Mouse (Mus musculus) hindbrain, embryonic 16.5 days (tissue): ENCODE data around the gene Il31. TPM values are rescaled to one million over a fixed set of nuclear protein-coding genes. Genes with fewer than 3 reads are reported as not detected.

Source experiments
- ATAC-seq: fragments of 200-750 bp; cut with Nextera tagmentation; 2 replicates; pipeline ENCODE4 v1.8.0; 2017; ENCODE audit warnings: moderate TSS enrichment, moderate library complexity
- H3K27ac ChIP-seq: fragments of 300-500 bp; sonication (generic); 2 replicates; pipeline ENCODE4 v1.5.1; 2014; ENCODE audit warnings: low read depth, mild to moderate bottlenecking, control low read depth, low read length, moderate library complexity
- H3K27me3 ChIP-seq: fragments of 300-500 bp; sonication (generic); replicated peaks from 2 replicates; pipeline ENCODE4 v1.6.1; 2014; ENCODE audit warnings: low read length; ENCODE audit not compliant: control insufficient read depth, insufficient read depth
- H3K36me3 ChIP-seq: fragments of 300-500 bp; sonication (generic); 2 replicates; pipeline ENCODE4 v1.6.1; 2014; ENCODE audit warnings: mild to moderate bottlenecking, low read length, moderate library complexity, mixed read lengths; ENCODE audit not compliant: control insufficient read depth, insufficient read depth
- H3K4me1 ChIP-seq: fragments of 300-500 bp; sonication (generic); 2 replicates; pipeline ENCODE4 v1.6.1; 2014; ENCODE audit warnings: low read depth, low read length; ENCODE audit not compliant: control insufficient read depth, insufficient read depth
- H3K4me2 ChIP-seq: fragments of 300-500 bp; sonication (generic); 2 replicates; pipeline ENCODE4 v1.6.1; 2014; ENCODE audit warnings: mild to moderate bottlenecking, low read length, control low read depth, moderate library complexity
- H3K4me3 ChIP-seq: fragments of 300-500 bp; sonication (generic); 2 replicates; pipeline ENCODE4 v1.5.1; 2014; ENCODE audit warnings: mild to moderate bottlenecking, low read length, control low read depth, moderate library complexity
- H3K9ac ChIP-seq: fragments of 300-500 bp; sonication (generic); 2 replicates; pipeline ENCODE4 v1.6.1; 2014; ENCODE audit warnings: low read depth, mild to moderate bottlenecking, control low read depth, low read length, moderate library complexity
- H3K9me3 ChIP-seq: fragments of 300-500 bp; sonication (generic); 2 replicates; pipeline ENCODE4 v1.6.1; 2014; ENCODE audit warnings: mild to moderate bottlenecking, low read length, moderate library complexity; ENCODE audit not compliant: control insufficient read depth
- WGBS: fragments of 180-500 bp; shearing (Covaris S2); extraction: QIAGEN DNeasy Blood & Tissue Kit; methylation state at CpG from one replicate; pipeline ENCODE4 v1.1.7; 2014; 5-methylcytosine and 5-hydroxymethylcytosine counted together
- polyA plus RNA-seq: library from polyadenylated mRNA; unstranded; fragments of >200 nt; fragmentation: Nextera tagmentation; extraction: Ambion mirVana; gene quantifications from 2 replicates; pipeline ENCODE4 v1.2.1, GENCODE M21; 2015

Gene Il31
- polyA plus RNA-seq, 1 experiment from 2014 or later: not detected

GRCm38 (mm10) chr5:123444069-123444468 is 45.2 kb downstream of the Il31 start:
- Histone ChIP-seq H3K36me3 (peaks cover 41% of the 10 kb centered on the region), H3K27ac (no peak overlapping the region)
- WGBS: 46% methylated on average over 4 of the region's 4 CpGs

GRCm38 (mm10) chr5:123442283-123442682 is 47.0 kb downstream of the Il31 start:
- Histone ChIP-seq H3K9me3 (no peaks in the 10 kb centered on the region), H3K9ac (no peak overlapping the region), H3K4me1 (no peaks in the 10 kb centered on the region), H3K4me3 (no peak overlapping the region), H3K27ac (no peak overlapping the region), H3K4me2 (no peak overlapping the region), H3K27me3 (no peaks in the 10 kb centered on the region), H3K36me3 (peaks cover 38% of the 10 kb centered on the region)
- no peak for ATAC-seq
- 98% methylated on average over 3 of the region's 3 CpGs for WGBS

More at GRCm38 (mm10) chr5:123444069-123444468, 45.2 kb downstream of the Il31 start:
- Histone ChIP-seq H3K9ac (no peak overlapping the region), H3K4me1 (no peaks in the 10 kb centered on the region), H3K4me3 (no peak overlapping the region), H3K4me2 (no peak overlapping the region), H3K27me3 (no peaks in the 10 kb centered on the region), H3K9me3 (no peaks in the 10 kb centered on the region)
- ATAC-seq: no peak

- Histone ChIP-seq H3K36me3 (peaks cover 26% of the 10 kb centered on the region), H3K27me3 (no peaks in the 10 kb centered on the region), H3K27ac (no peak overlapping the region), H3K9ac (no peak overlapping the region), H3K9me3 (no peaks in the 10 kb centered on the region), H3K4me3 (no peak overlapping the region), H3K4me1 (peaks cover 7% of the 10 kb centered on the region; the same call in 1 of the 2 replicates), H3K4me2 (no peak overlapping the region)
- no peak for ATAC-seq
- 64% methylated on average over 4 of the region's 4 CpGs for WGBS
These were observed 48.6 kb downstream of the Il31 start for GRCm38 (mm10) chr5:123440664-123441063.

- 74% methylated on average over 4 of the region's 4 CpGs for WGBS
- Histone ChIP-seq H3K4me3 (no peak overlapping the region), H3K9ac (no peak overlapping the region), H3K4me1 (peaks cover 7% of the 10 kb centered on the region; the same call in 1 of the 2 replicates), H3K9me3 (no peaks in the 10 kb centered on the region), H3K4me2 (no peak overlapping the region), H3K27ac (no peak overlapping the region), H3K27me3 (no peaks in the 10 kb centered on the region), H3K36me3 (peaks cover 23% of the 10 kb centered on the region)
- ATAC-seq: no peak
These were observed 49.3 kb downstream of the Il31 start for GRCm38 (mm10) chr5:123439941-123440340.

DNA sequence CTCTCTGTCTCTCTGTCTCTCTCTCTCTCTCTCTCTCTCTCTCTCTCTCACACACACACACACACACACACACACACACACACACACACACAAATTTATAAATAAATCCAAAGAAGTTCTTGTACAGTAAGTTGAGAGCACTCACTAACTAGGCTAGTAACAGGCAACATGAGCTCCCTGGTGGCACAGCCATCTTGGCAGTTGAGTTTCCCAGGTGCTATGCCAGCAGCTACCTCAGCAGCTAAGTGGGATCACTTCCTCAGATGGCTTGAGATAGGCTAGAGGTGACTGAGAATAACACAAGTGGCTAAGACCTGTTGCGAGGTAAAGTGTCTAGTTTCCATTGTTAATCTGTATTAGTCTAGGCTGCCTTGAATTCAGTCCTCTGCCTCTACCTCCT is 50.0 kb downstream of the Il31 start:
- WGBS: 92% methylated on average over 1 of the region's 1 CpGs
- Histone ChIP-seq H3K36me3 (peaks cover 20% of the 10 kb centered on the region), H3K4me3 (no peak overlapping the region), H3K9ac (no peak overlapping the region), H3K4me1 (peaks cover 7% of the 10 kb centered on the region; the same call in 1 of the 2 replicates), H3K27me3 (no peaks in the 10 kb centered on the region), H3K9me3 (no peaks in the 10 kb centered on the region), H3K27ac (no peak overlapping the region), H3K4me2 (no peak overlapping the region)
- no peak for ATAC-seq

GRCm38 (mm10) chr5:123438381-123438780 is 50.9 kb downstream of the Il31 start:
- Histone ChIP-seq H3K4me2 (no peak overlapping the region), H3K4me1 (peaks cover 7% of the 10 kb centered on the region; the same call in 1 of the 2 replicates), H3K4me3 (no peak overlapping the region), H3K27me3 (no peaks in the 10 kb centered on the region), H3K9ac (no peak overlapping the region), H3K36me3 (peaks cover 15% of the 10 kb centered on the region), H3K9me3 (no peaks in the 10 kb centered on the region), H3K27ac (no peak overlapping the region)
- WGBS: 88% methylated on average over 3 of the region's 3 CpGs
- ATAC-seq: no peak

DNA sequence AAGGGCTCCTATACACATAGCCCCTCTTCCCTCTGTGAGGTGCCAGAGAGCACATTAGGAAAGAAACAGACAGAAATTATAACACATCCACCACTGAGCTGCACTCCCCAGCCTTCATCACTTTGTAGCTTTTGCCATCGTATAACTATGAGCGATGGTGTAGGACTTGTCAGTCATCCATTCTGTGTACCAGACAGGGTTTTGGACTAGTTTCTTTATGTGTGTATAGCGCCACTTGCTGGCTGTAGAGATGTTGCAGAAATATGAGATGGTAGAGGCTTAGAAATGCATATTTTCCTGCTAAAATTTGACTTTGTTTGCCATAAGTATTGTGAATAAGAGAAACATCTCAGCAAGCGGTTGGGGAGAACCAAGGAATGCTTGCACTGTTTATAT is 52.5 kb downstream of the Il31 start:
- Histone ChIP-seq H3K27me3 (no peaks in the 10 kb centered on the region), H3K4me3 (no peak overlapping the region), H3K9me3 (no peaks in the 10 kb centered on the region), H3K4me1 (peaks cover 14% of the 10 kb centered on the region), H3K36me3 (0 out of 2 replicates have a peak, but pooled peaks cover 4% of the 10 kb centered on the region), H3K27ac (no peak overlapping the region), H3K9ac (no peak overlapping the region), H3K4me2 (no peak overlapping the region)
- ATAC-seq: no peak
- WGBS: 28% methylated on average over 4 of the region's 4 CpGs

- WGBS: 63% methylated on average over 8 of the region's 8 CpGs
- H3K4me2 ChIP-seq: no peak overlapping the region
- no peak overlapping the region for H3K4me3 ChIP-seq
- H3K27me3 ChIP-seq: no peaks in the 10 kb centered on the region
- no peak overlapping the region for H3K9ac ChIP-seq
- H3K36me3 ChIP-seq: 0 out of 2 replicates have a peak, but pooled peaks cover 4% of the 10 kb centered on the region
- no peak overlapping the region for H3K27ac ChIP-seq
- H3K4me1 ChIP-seq: peaks cover 17% of the 10 kb centered on the region
- no peaks in the 10 kb centered on the region for H3K9me3 ChIP-seq
- ATAC-seq: no peak
These were observed 53.1 kb downstream of the Il31 start for GRCm38 (mm10) chr5:123436071-123436779.

GRCm38 (mm10) chr5:123432305-123432874 is 56.9 kb downstream of the Il31 start:
- H3K9ac ChIP-seq: no peak overlapping the region
- no peak overlapping the region for H3K4me2 ChIP-seq
- H3K36me3 ChIP-seq: no peaks in the 10 kb centered on the region
- H3K9me3 ChIP-seq: no peaks in the 10 kb centered on the region
- H3K27ac ChIP-seq: peak overlapping the region; percentile 9; the same call in 1 of the 2 replicates
- WGBS: 56% methylated on average over 3 of the region's 3 CpGs
- 0 out of 2 replicates have a peak, but pooled peaks have one; percentile 27 for ATAC-seq
- H3K27me3 ChIP-seq: no peaks in the 10 kb centered on the region
- no peak overlapping the region for H3K4me3 ChIP-seq
- H3K4me1 ChIP-seq: peaks cover 17% of the 10 kb centered on the region
